30 mouse cellular contexts compared by ENCODE assay signal in the genomic region with DNA sequence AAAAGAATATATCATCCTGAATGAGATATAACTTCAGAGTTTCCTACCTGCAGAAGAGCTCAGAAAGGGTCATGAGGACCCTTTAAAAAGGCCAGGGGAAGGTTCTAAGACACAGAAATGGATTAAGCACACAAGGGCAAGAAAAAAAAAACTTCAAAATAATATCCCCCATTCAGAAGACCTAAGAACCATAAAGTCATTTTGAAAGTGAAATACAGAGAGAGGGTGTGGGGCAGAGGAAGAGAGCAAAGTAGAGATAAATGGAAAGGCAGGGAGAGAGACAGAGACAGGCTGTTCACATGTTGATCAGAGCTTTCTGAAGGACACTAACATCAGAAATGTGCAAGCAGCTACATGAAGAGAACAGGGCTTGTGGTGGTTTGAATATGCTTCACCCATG.
"Had no signal": no experiment of that assay in that cellular context is flagged by ENCODE, and none has a peak within 500 bp of the region (broad histone marks: within the 10 kb centered on the region; RNA-seq: fewer than 3 reads in every experiment).

No protein-coding gene starts in this region.

- H3K9me3 ChIP-seq: limb, embryonic 10.5 days; limb, embryonic 12.5 days; limb, embryonic 13.5 days; limb, embryonic 15.5 days; liver, embryonic 12.5 days; liver, embryonic 13.5 days; liver, embryonic 15.5 days; lung, embryonic 15.5 days; megakaryocyte, embryonic 14.5 days; midbrain, embryonic 10.5 days; midbrain, embryonic 12.5 days; midbrain, embryonic 13.5 days; midbrain, embryonic 15.5 days; neural tube, embryonic 12.5 days had no signal

- H3K36me3 ChIP-seq: limb, embryonic 10.5 days; limb, embryonic 12.5 days; limb, embryonic 13.5 days; limb, embryonic 15.5 days; liver, embryonic 12.5 days; liver, embryonic 13.5 days; liver, embryonic 15.5 days; lung, embryonic 15.5 days; midbrain, embryonic 10.5 days; midbrain, embryonic 12.5 days; midbrain, embryonic 13.5 days; midbrain, embryonic 15.5 days; neural tube, embryonic 12.5 days had no signal

- H3K4me2 ChIP-seq: limb, embryonic 12.5 days; limb, embryonic 13.5 days; limb, embryonic 15.5 days; liver, embryonic 11.5 days; liver, embryonic 12.5 days; liver, embryonic 13.5 days; liver, embryonic 15.5 days; lung, embryonic 14.5 days; lung, embryonic 15.5 days; midbrain, embryonic 11.5 days; midbrain, embryonic 12.5 days; midbrain, embryonic 13.5 days; midbrain, embryonic 15.5 days; neural tube, embryonic 12.5 days had no signal

- H3K4me1 ChIP-seq: limb, embryonic 10.5 days; limb, embryonic 12.5 days; limb, embryonic 13.5 days; limb, embryonic 15.5 days; liver, embryonic 12.5 days; liver, embryonic 13.5 days; liver, embryonic 15.5 days; lung, embryonic 15.5 days; megakaryocyte, embryonic 14.5 days; midbrain, embryonic 10.5 days; midbrain, embryonic 12.5 days; midbrain, embryonic 13.5 days; midbrain, embryonic 15.5 days; neural tube, embryonic 12.5 days had no signal

- H3K9ac ChIP-seq: limb, embryonic 12.5 days; limb, embryonic 13.5 days; limb, embryonic 15.5 days; liver, embryonic 12.5 days; liver, embryonic 13.5 days; liver, embryonic 14.5 days; liver, embryonic 15.5 days; liver, postnatal 0 days; lung, embryonic 14.5 days; lung, embryonic 15.5 days; midbrain, embryonic 12.5 days; midbrain, embryonic 13.5 days; midbrain, embryonic 15.5 days; neural tube, embryonic 12.5 days had no signal

- H3K27me3 ChIP-seq: limb, embryonic 12.5 days; limb, embryonic 13.5 days; limb, embryonic 15.5 days; liver, embryonic 12.5 days; liver, embryonic 13.5 days; liver, embryonic 15.5 days; lung, embryonic 15.5 days; megakaryocyte, embryonic 14.5 days; midbrain, embryonic 12.5 days; midbrain, embryonic 13.5 days; midbrain, embryonic 15.5 days; neural tube, embryonic 12.5 days had no signal

- H3K27ac ChIP-seq: limb, embryonic 10.5 days; limb, embryonic 12.5 days; limb, embryonic 13.5 days; limb, embryonic 15.5 days; liver, embryonic 12.5 days; liver, embryonic 13.5 days; liver, embryonic 14.5 days; liver, embryonic 15.5 days; lung, embryonic 15.5 days; macrophage; midbrain, embryonic 10.5 days; midbrain, embryonic 12.5 days; midbrain, embryonic 13.5 days; midbrain, embryonic 15.5 days; neural tube, embryonic 12.5 days had no signal

- DNase-seq: left cerebral cortex, postnatal 4 days; liver; liver, embryonic 13.5 days; liver, postnatal 0 days; lung, adult 18-20 months; lung, adult 2 months; lung, embryonic 14.5 days; lung, postnatal 10 days; lung, postnatal 14 days; lung, postnatal 36 days; lung, postnatal 4 days; midbrain, embryonic 14.5 days had no signal

- H3K4me3 ChIP-seq: limb, embryonic 10.5 days; limb, embryonic 12.5 days; limb, embryonic 13.5 days; limb, embryonic 15.5 days; liver, embryonic 12.5 days; liver, embryonic 13.5 days; liver, embryonic 15.5 days; lung, embryonic 15.5 days; megakaryocyte, embryonic 14.5 days; midbrain, embryonic 10.5 days; midbrain, embryonic 12.5 days; midbrain, embryonic 13.5 days; midbrain, embryonic 15.5 days; myocyte; neural tube, embryonic 12.5 days had no signal
